Mouse (Mus musculus): ENCODE results near the gene Urod.

- TF ChIP-seq CTCF (IDR thresholded peaks at IDR 0.05; ENCODE audit: low read depth) (no peak), EP300 (optimal IDR thresholded peaks at IDR 0.05) (no peak)
These were observed 12.8 kb upstream of the Urod start for GRCm38 (mm10) chr4:117007058-117007457.
